Mouse (Mus musculus) spleen, adult 2 months (tissue): ENCODE data around the gene Sprr2h. TPM values are rescaled to one million over a fixed set of nuclear protein-coding genes. Genes with fewer than 3 reads are reported as not detected.

Source experiments
- DNase-seq, 2 experiments: peaks; one replicate each; pipeline versions ENCODE4 v3.0.0 to v3.0.0-alpha.2; 2012 to 2021; ENCODE audit warnings: low spot score in 2 of 2, low read depth in 1 of 2
- H3K27ac ChIP-seq: fragments of 200-500 bp; 2 replicates; pipeline ENCODE4 v1.5.1; 2012; ENCODE audit warnings: low read length, inconsistent platforms; ENCODE audit not compliant: insufficient read depth
- H3K27me3 ChIP-seq: fragments of 200-500 bp; 2 replicates; pipeline ENCODE4 v1.6.1; 2012; ENCODE audit warnings: mild to moderate bottlenecking, moderate library complexity, low read length, inconsistent platforms; ENCODE audit not compliant: control insufficient read depth, insufficient read depth
- H3K36me3 ChIP-seq: fragments of 200-500 bp; 2 replicates; pipeline ENCODE4 v1.6.1; 2012; ENCODE audit warnings: mild to moderate bottlenecking, low read length, inconsistent platforms; ENCODE audit not compliant: control insufficient read depth, insufficient read depth
- H3K4me1 ChIP-seq: fragments of 200-500 bp; 2 replicates; pipeline ENCODE4 v1.6.1; 2011; ENCODE audit warnings: inconsistent platforms; ENCODE audit not compliant: control insufficient read depth, insufficient read depth, insufficient read length
- H3K4me3 ChIP-seq: fragments of 200-500 bp; 2 replicates; pipeline ENCODE4 v1.5.1; 2011; ENCODE audit warnings: mild to moderate bottlenecking, inconsistent platforms; ENCODE audit not compliant: insufficient read depth, insufficient read length; ENCODE audit errors: extremely low read depth
- CTCF ChIP-seq: fragments of 200-500 bp; IDR thresholded peaks from 2 replicates; pipeline ENCODE4 v1.5.1; 2011; ENCODE audit warnings: mild to moderate bottlenecking, inconsistent platforms; ENCODE audit not compliant: insufficient read depth, insufficient read length, insufficient replicate concordance; ENCODE audit errors: extremely low read depth
- POLR2A ChIP-seq: fragments of 200-500 bp; IDR thresholded peaks from 2 replicates; pipeline ENCODE4 v1.6.1; 2011; ENCODE audit warnings: low read depth, low read length, inconsistent platforms
- WGBS: fragments of 180-500 bp; shearing (Covaris S2); methylation state at CpG from one replicate; pipeline ENCODE4 v1.1.7; 2018; 5-methylcytosine and 5-hydroxymethylcytosine counted together
- polyA plus RNA-seq: library from polyadenylated mRNA; depleted of rRNA; stranded (reverse); fragments of >200 nt; gene quantifications from 2 replicates; pipeline ENCODE4 v1.2.3, GENCODE M21; 2012; rRNA removed

Sprr2h gene
- not detected in 2 replicates for polyA plus RNA-seq

DNA sequence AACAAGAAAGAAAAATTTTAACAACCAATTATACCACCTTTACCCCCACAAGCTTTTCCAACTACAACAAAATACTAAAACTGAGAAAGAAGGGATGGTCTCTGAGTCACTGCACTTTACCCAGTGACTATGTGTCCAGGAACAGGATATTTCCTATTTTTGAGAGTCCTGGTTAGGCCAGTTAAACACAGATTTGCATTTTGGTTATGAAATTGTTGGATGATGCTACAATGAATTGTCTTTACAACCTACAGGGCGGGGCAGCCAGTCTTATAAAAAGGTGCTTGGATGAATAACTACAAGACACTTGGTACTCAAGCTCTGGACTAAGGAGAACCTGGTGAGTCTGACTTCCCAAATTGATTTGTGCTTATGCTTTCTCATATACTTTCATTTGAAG is at the start of gene Sprr2h:
TSS of gene Sprr2h (plus strand) at position 301 of the 400 bp plus-strand sequence.
- H3K4me1 ChIP-seq = no peaks in the 10 kb centered on the region
- TF ChIP-seq POLR2A (no peak), CTCF (no peak)
- no peak for DNase-seq
- no peaks in the 10 kb centered on the region for H3K27me3 ChIP-seq
- H3K4me3 ChIP-seq = no peak within 1 kb of the TSS
- no peak within 1 kb of the TSS for H3K27ac ChIP-seq
- 75% methylated on average over 1 of the region's 1 CpGs for WGBS
- no peaks in the 10 kb centered on the region for H3K36me3 ChIP-seq

DNA sequence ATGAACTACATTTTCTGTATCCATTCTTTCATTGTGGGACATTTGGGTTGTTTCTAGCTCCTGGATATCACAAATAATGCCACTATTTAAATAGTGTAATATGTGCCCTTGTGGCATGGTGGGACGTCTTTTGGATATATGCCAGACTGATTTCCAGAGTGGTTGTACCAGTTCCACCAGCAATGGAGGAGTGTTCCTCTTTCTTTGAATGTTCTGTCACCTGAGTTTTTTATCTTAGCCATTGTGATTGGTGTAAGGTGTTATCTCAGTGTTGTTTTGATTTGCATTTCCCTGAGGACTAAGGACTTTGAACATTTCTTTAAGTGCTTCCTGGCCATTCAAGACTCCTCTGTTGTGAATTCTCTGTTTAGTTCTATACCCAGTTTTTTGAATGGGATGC is 49.2 kb upstream of the Sprr2h start:
- no peak for DNase-seq
- no peaks in the 10 kb centered on the region for H3K27me3 ChIP-seq
- H3K27ac ChIP-seq = no peak overlapping the region
- no peaks in the 10 kb centered on the region for H3K36me3 ChIP-seq
- H3K4me1 ChIP-seq = no peaks in the 10 kb centered on the region
- no peak overlapping the region for H3K4me3 ChIP-seq
- TF ChIP-seq CTCF (no peak), POLR2A (no peak)
- 78% methylated on average over 1 of the region's 1 CpGs for WGBS

GRCm38 (mm10) chr3:92338840-92339239 is 46.6 kb upstream of the Sprr2h start, which contains the start of gene Sprr2d:
Gene Sprr2d, plus strand, starts transcription at chr3:92339140.
- Histone ChIP-seq H3K27ac (no peak within 1 kb of the TSS), H3K27me3 (no peaks in the 10 kb centered on the region), H3K36me3 (no peaks in the 10 kb centered on the region), H3K4me1 (no peaks in the 10 kb centered on the region), H3K4me3 (no peak within 1 kb of the TSS)
- 88% methylated on average over 5 of the region's 5 CpGs for WGBS
- no peak for DNase-seq
- TF ChIP-seq CTCF = no peak
- TF ChIP-seq POLR2A = no peak

GRCm38 (mm10) chr3:92351843-92352242 is 33.6 kb upstream of the Sprr2h start, which contains the start of gene Sprr2e:
Gene Sprr2e, plus strand, starts transcription at chr3:92352143.
- WGBS = 80% methylated on average over 2 of the region's 2 CpGs
- TF ChIP-seq CTCF (no peak), POLR2A (no peak)
- H3K27me3 ChIP-seq = no peaks in the 10 kb centered on the region
- DNase-seq = no peak
- H3K27ac ChIP-seq = no peak within 1 kb of the TSS
- H3K4me3 ChIP-seq = no peak within 1 kb of the TSS
- H3K36me3 ChIP-seq = no peaks in the 10 kb centered on the region
- no peaks in the 10 kb centered on the region for H3K4me1 ChIP-seq

DNA sequence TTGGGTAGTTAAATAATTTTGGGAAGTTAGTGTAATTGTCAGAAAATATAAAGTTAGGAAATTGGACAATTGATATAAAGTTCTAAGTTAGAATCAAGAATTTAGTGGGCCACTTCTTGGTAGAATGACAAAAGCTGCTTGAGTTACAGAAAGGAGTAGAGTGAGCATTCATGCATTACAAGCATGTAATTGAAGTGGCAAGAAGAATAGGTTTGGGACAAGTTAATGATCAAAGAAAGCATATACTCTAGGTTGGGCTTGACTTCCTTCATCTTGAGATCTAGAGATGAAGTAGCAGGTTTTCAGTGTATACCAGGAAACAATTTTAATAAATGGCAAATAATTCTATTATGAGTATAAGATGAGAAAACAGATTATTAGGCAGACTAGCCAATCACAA is 23.9 kb upstream of the Sprr2h start:
- TF ChIP-seq POLR2A (no peak), CTCF (no peak)

GRCm38 (mm10) chr3:92364887-92365286 is 20.6 kb upstream of the Sprr2h start, which contains the start of gene Sprr2f:
Gene Sprr2f, plus strand, starts transcription at chr3:92365187.
- no peak for DNase-seq
- WGBS = 76% methylated on average over 3 of the region's 3 CpGs
- Histone ChIP-seq H3K27ac (no peak within 1 kb of the TSS), H3K4me3 (no peak within 1 kb of the TSS), H3K27me3 (no peaks in the 10 kb centered on the region), H3K4me1 (no peaks in the 10 kb centered on the region), H3K36me3 (no peaks in the 10 kb centered on the region)
- TF ChIP-seq CTCF (no peak), POLR2A (no peak)

More for the DNA sequence above, 23.9 kb upstream of the Sprr2h start:
- no peak overlapping the region for H3K27ac ChIP-seq
- DNase-seq = no peak
- no peaks in the 10 kb centered on the region for H3K36me3 ChIP-seq
- H3K4me3 ChIP-seq = no peak overlapping the region
- no peaks in the 10 kb centered on the region for H3K4me1 ChIP-seq
- no peaks in the 10 kb centered on the region for H3K27me3 ChIP-seq

- no peaks in the 10 kb centered on the region for H3K4me1 ChIP-seq
- H3K4me3 ChIP-seq = no peak overlapping the region
- 54% methylated on average over 2 of the region's 2 CpGs for WGBS
- no peak overlapping the region for H3K27ac ChIP-seq
- no peaks in the 10 kb centered on the region for H3K36me3 ChIP-seq
- H3K27me3 ChIP-seq = no peaks in the 10 kb centered on the region
- TF ChIP-seq CTCF (no peak), POLR2A (no peak)
- DNase-seq = no peak
Observed at GRCm38 (mm10) chr3:92373613-92374012, 11.9 kb upstream of the Sprr2h start.
